Mouse (Mus musculus) spleen, adult 10 weeks (tissue): ENCODE data around the gene Galntl6. TPM values are rescaled to one million over a fixed set of nuclear protein-coding genes. Genes with fewer than 3 reads are reported as not detected.

Source experiments
- polyA plus RNA-seq: library from polyadenylated mRNA; stranded (reverse); fragments of 350-450 nt; fragmentation: Illumina TruSeq; extraction: RNeasy Lipid Tissue Mini Kit (QIAGEN cat#74804); gene quantifications from one replicate; pipeline ENCODE4 v1.2.3, GENCODE M21; 2015; ENCODE audit warnings: low replicate concordance; ENCODE audit not compliant: insufficient read depth

Galntl6 gene
- not detected for polyA plus RNA-seq

GRCm38 (mm10) chr8:58912196-58912839 is at the start of gene Galntl6:
Gene Galntl6, minus strand, starts transcription at chr8:58912640.

DNA sequence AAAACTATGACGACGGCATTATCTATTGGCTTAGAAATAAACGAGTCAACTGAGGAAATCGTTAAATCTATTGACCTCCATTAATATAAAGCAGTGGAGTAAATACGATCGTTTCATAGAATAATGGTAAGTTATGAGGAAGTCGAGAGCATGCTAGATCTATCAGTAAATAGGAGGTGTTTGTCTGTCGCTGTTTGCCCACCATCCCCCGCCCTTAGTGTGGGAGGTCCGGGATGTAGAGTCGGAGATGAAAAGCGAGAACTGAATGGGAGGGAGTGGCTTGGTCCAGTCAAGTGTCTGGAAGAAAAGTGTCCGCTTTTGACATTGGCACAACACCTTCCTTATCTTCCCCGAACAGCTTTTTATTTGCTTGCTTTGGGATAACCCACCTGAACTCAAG is 763 bp downstream of the Galntl6 start, which contains the start of gene BC030500:
Gene BC030500 (plus strand): TSS at position 79 of the 400 bp plus-strand sequence.

Other genes starting within 250 kb of the Galntl6 start
- not detected for gene BC030500, start 885 bp downstream of the Galntl6 start, polyA plus RNA-seq